Mouse (Mus musculus) cerebellum, adult 2 months (tissue): ENCODE measurements around the gene Slamf1.

Source experiments
- CTCF ChIP-seq: fragments of 200-500 bp; IDR thresholded peaks from 2 replicates; pipeline ENCODE4 v1.5.1; 2011; ENCODE audit warnings: low read depth, mild to moderate bottlenecking, control low read depth, low read length, moderate library complexity, borderline replicate concordance; ENCODE audit not compliant: insufficient read depth
- POLR2A ChIP-seq: fragments of 200-500 bp; IDR thresholded peaks from 2 replicates; pipeline ENCODE4 v1.6.1; 2011; ENCODE audit warnings: low read length, control low read depth, borderline replicate concordance; ENCODE audit not compliant: insufficient read depth

- TF ChIP-seq CTCF: no peak
- TF ChIP-seq POLR2A: no peak
These were observed 5.3 kb downstream of the Slamf1 start for GRCm38 (mm10) chr1:171772121-171772735.
